Mouse (Mus musculus) Muller cell, postnatal 12 days (primary cell): ENCODE results near the gene Spaca7.
"Not testable (repeated sequence)": the region's sequence is repeated elsewhere in the genome, so short reads cannot be mapped to it uniquely, and the experiment has no call there.

Source experiments
- DNase-seq: peaks from one replicate; pipeline ENCODE4 v3.0.0-alpha.2; 2015; ENCODE audit errors: inconsistent ontology term

The Spaca7 gene

GRCm38 (mm10) chr8:12609752-12610449 is 37.1 kb downstream of the Spaca7 start:
- DNase-seq = no peak

GRCm38 (mm10) chr8:12613201-12613600 is 40.4 kb downstream of the Spaca7 start:
- DNase-seq = no peak

- DNase-seq = not testable (repeated sequence)
Measured at GRCm38 (mm10) chr8:12617369-12617768, 44.5 kb downstream of the Spaca7 start.

GRCm38 (mm10) chr8:12621550-12622222 is 48.9 kb downstream of the Spaca7 start:
- no peak for DNase-seq

GRCm38 (mm10) chr8:12625890-12626289 is 53.1 kb downstream of the Spaca7 start:
- DNase-seq = no peak

- no peak for DNase-seq
Measured at GRCm38 (mm10) chr8:12629079-12629478, 56.2 kb downstream of the Spaca7 start.

GRCm38 (mm10) chr8:12635366-12635765 is 62.5 kb downstream of the Spaca7 start:
- DNase-seq = no peak

- DNase-seq = no peak
Measured at GRCm38 (mm10) chr8:12638446-12638845, 65.6 kb downstream of the Spaca7 start.

GRCm38 (mm10) chr8:12641527-12641926 is 68.7 kb downstream of the Spaca7 start:
- no peak for DNase-seq

GRCm38 (mm10) chr8:12644341-12644740 is 71.5 kb downstream of the Spaca7 start:
- no peak for DNase-seq

GRCm38 (mm10) chr8:12644894-12645293 is 72.1 kb downstream of the Spaca7 start:
- no peak for DNase-seq

- DNase-seq = no peak
Measured at GRCm38 (mm10) chr8:12646536-12646935, 73.7 kb downstream of the Spaca7 start.

- no peak for DNase-seq
Measured at GRCm38 (mm10) chr8:12648951-12649350, 76.1 kb downstream of the Spaca7 start.
